Mouse (Mus musculus): ENCODE results near the gene Ap3s2. TPM values are rescaled to one million over a fixed set of nuclear protein-coding genes. Genes with fewer than 3 reads are reported as not detected.

Ap3s2 gene
- polyA plus RNA-seq (2021; fragmentation: Nextera tagmentation): 13.9 and 15.3 TPM in 2 replicates
- long read RNA-seq, experiment 1, full-length matches to known transcripts: 26 of 46 reads
- long read RNA-seq, experiment 1, partial matches to known transcripts: 2 of 46 reads
- long read RNA-seq, experiment 1, other reads (novel, unspliced or antisense): 18 of 46 reads
- long read RNA-seq, experiment 2, full-length matches to known transcripts: 143 of 192 reads
- long read RNA-seq, experiment 2, partial matches to known transcripts: 7 of 192 reads
- long read RNA-seq, experiment 2, other reads (novel, unspliced or antisense): 42 of 192 reads

GRCm38 (mm10) chr7:79920344-79920983 lies at the start of gene Ap3s2:
Gene Ap3s2 (minus strand): TSS chr7:79920649.

GRCm38 (mm10) chr7:79934862-79935510 lies 14.5 kb upstream of the Ap3s2 start, which contains the start of gene Arpin:
Gene Arpin (minus strand): TSS chr7:79935359.

GRCm38 (mm10) chr7:79860811-79861210 lies 59.6 kb downstream of the Ap3s2 start, which contains the start of gene Anpep:
Gene Anpep (minus strand): TSS chr7:79861059.

Small RNA genes lying within 50 kb of the gene (microRNA-seq; reads per million reads assigned to microRNA genes)
- not detected for gene Gm24541

Other genes with a start within 250 kb of the Ap3s2 start
- 0.34 and 0.41 TPM in 2 replicates for gene Kif7, start 204.9 kb downstream of the Ap3s2 start, polyA plus RNA-seq (2021; fragmentation: Nextera tagmentation)
- 0.30 and 0.34 TPM in 2 replicates for gene Plin1, start 187.7 kb downstream of the Ap3s2 start, polyA plus RNA-seq (2021; fragmentation: Nextera tagmentation)
- gene Pex11a, start 177.5 kb downstream of the Ap3s2 start, polyA plus RNA-seq (2021; fragmentation: Nextera tagmentation): 15.8 and 17.3 TPM in 2 replicates
- 0.34 and 0.87 TPM in 2 replicates for gene Wdr93, start 177.5 kb downstream of the Ap3s2 start, polyA plus RNA-seq (2021; fragmentation: Nextera tagmentation)
- gene Mesp1, start 126.9 kb downstream of the Ap3s2 start, polyA plus RNA-seq (2021; fragmentation: Nextera tagmentation): 0.39 and 0.40 TPM in 2 replicates
- gene Mesp2, start 109.9 kb downstream of the Ap3s2 start, polyA plus RNA-seq (2021; fragmentation: Nextera tagmentation): 0.19 and 0.69 TPM in 2 replicates
- 0.24 and 0.45 TPM in 2 replicates for gene Anpep, start 59.6 kb downstream of the Ap3s2 start, polyA plus RNA-seq (2021; fragmentation: Nextera tagmentation)
- 14.9 and 18.4 TPM in 2 replicates for gene Arpin, start 14.7 kb upstream of the Ap3s2 start, polyA plus RNA-seq (2021; fragmentation: Nextera tagmentation)
- gene Zfp710, start 104.2 kb upstream of the Ap3s2 start, polyA plus RNA-seq (2021; fragmentation: Nextera tagmentation): 2.8 and 3.7 TPM in 2 replicates
- 55.4 and 64.0 TPM in 2 replicates for gene Idh2, start 194.7 kb upstream of the Ap3s2 start, polyA plus RNA-seq (2021; fragmentation: Nextera tagmentation)

Measured in layer of hippocampus, adult 6 months (tissue).